Mouse (Mus musculus): ENCODE measurements at regions not wholly inside any gene's neighbourhood (a gene's known extent, or its start where the extent isn't known, plus 50 kb on each side); places are given as distances from the start of the nearest gene placed in this dataset.

GRCm38 (mm10) chr1:158124902-158125301 is 231.2 kb downstream of the Brinp2 start:
- H3K4me3 ChIP-seq (replicated peaks) = no peak overlapping the region
- H3K4me1 ChIP-seq = no peaks in the 10 kb centered on the region
- H3K9ac ChIP-seq = no peak overlapping the region
- H3K9me3 ChIP-seq = no peaks in the 10 kb centered on the region
- no peaks in the 10 kb centered on the region for H3K27me3 ChIP-seq
- no peak overlapping the region for H3K4me2 ChIP-seq
- 76% methylated on average over 3 of the region's 3 CpGs for WGBS
- no peaks in the 10 kb centered on the region for H3K36me3 ChIP-seq (replicated peaks)
- H3K27ac ChIP-seq = no peak overlapping the region
- no peak for ATAC-seq (ENCODE audit: low FRiP score)

GRCm38 (mm10) chr1:158126272-158126671 is 229.9 kb downstream of the Brinp2 start:
- Histone ChIP-seq H3K27ac (no peak overlapping the region), H3K4me1 (no peaks in the 10 kb centered on the region), H3K4me3 (replicated peaks) (no peak overlapping the region), H3K9ac (no peak overlapping the region), H3K27me3 (no peaks in the 10 kb centered on the region), H3K9me3 (no peaks in the 10 kb centered on the region), H3K4me2 (no peak overlapping the region), H3K36me3 (replicated peaks) (no peaks in the 10 kb centered on the region)
- ATAC-seq (ENCODE audit: low FRiP score) = no peak
- 90% methylated on average over 2 of the region's 2 CpGs for WGBS

- H3K4me3 ChIP-seq (replicated peaks) = no peak overlapping the region
- no peak overlapping the region for H3K9ac ChIP-seq
- no peak overlapping the region for H3K4me2 ChIP-seq
- no peaks in the 10 kb centered on the region for H3K4me1 ChIP-seq
- H3K27ac ChIP-seq = no peak overlapping the region
- no peaks in the 10 kb centered on the region for H3K27me3 ChIP-seq
- no peaks in the 10 kb centered on the region for H3K9me3 ChIP-seq
- 84% methylated on average over 3 of the region's 3 CpGs for WGBS
- no peaks in the 10 kb centered on the region for H3K36me3 ChIP-seq (replicated peaks)
- ATAC-seq (ENCODE audit: low FRiP score) = no peak
These were observed 226.8 kb downstream of the Brinp2 start for GRCm38 (mm10) chr1:158129243-158129770.

GRCm38 (mm10) chr1:158147525-158147924 is 208.6 kb downstream of the Brinp2 start:
- no peaks in the 10 kb centered on the region for H3K36me3 ChIP-seq (replicated peaks)
- peaks cover 13% of the 10 kb centered on the region for H3K4me1 ChIP-seq
- H3K27me3 ChIP-seq = no peaks in the 10 kb centered on the region
- H3K4me3 ChIP-seq (replicated peaks) = no peak overlapping the region
- no peaks in the 10 kb centered on the region for H3K9me3 ChIP-seq
- no peak overlapping the region for H3K4me2 ChIP-seq
- WGBS = 1% methylated on average over 3 of the region's 3 CpGs
- H3K27ac ChIP-seq = no peak overlapping the region
- no peak overlapping the region for H3K9ac ChIP-seq
- peak; percentile 75 for ATAC-seq (ENCODE audit: low FRiP score)

- no peaks in the 10 kb centered on the region for H3K9me3 ChIP-seq
- no peaks in the 10 kb centered on the region for H3K27me3 ChIP-seq
- H3K4me3 ChIP-seq (replicated peaks) = no peak overlapping the region
- 64% methylated on average over 5 of the region's 5 CpGs for WGBS
- no peak overlapping the region for H3K4me2 ChIP-seq
- H3K27ac ChIP-seq = no peak overlapping the region
- peaks cover 13% of the 10 kb centered on the region for H3K4me1 ChIP-seq
- ATAC-seq (ENCODE audit: low FRiP score) = no peak
- no peaks in the 10 kb centered on the region for H3K36me3 ChIP-seq (replicated peaks)
- H3K9ac ChIP-seq = no peak overlapping the region
These were observed 208.1 kb downstream of the Brinp2 start for GRCm38 (mm10) chr1:158148035-158148434.

- WGBS = 57% methylated on average over 2 of the region's 2 CpGs
- peaks cover 12% of the 10 kb centered on the region for H3K4me1 ChIP-seq
- H3K9me3 ChIP-seq = no peaks in the 10 kb centered on the region
- H3K36me3 ChIP-seq (replicated peaks) = no peaks in the 10 kb centered on the region
- H3K9ac ChIP-seq = no peak overlapping the region
- no peak overlapping the region; the same call in 1 of the 2 replicates for H3K4me2 ChIP-seq
- H3K27ac ChIP-seq = no peak overlapping the region
- no peak overlapping the region for H3K4me3 ChIP-seq (replicated peaks)
- ATAC-seq (ENCODE audit: low FRiP score) = no peak; the same call in 1 of the 2 replicates
- H3K27me3 ChIP-seq = no peaks in the 10 kb centered on the region
These were observed 195.0 kb downstream of the Brinp2 start for GRCm38 (mm10) chr1:158161111-158161510.

- 17% methylated on average over 6 of the region's 6 CpGs for WGBS
- no peaks in the 10 kb centered on the region for H3K9me3 ChIP-seq
- no peak overlapping the region for H3K27ac ChIP-seq
- no peak overlapping the region for H3K9ac ChIP-seq
- H3K36me3 ChIP-seq (replicated peaks) = no peaks in the 10 kb centered on the region
- H3K4me1 ChIP-seq = peaks cover 12% of the 10 kb centered on the region
- peak; percentile 51; the same call in 1 of the 2 replicates for ATAC-seq (ENCODE audit: low FRiP score)
- no peak overlapping the region; the same call in 1 of the 2 replicates for H3K4me2 ChIP-seq
- no peaks in the 10 kb centered on the region for H3K27me3 ChIP-seq
- H3K4me3 ChIP-seq (replicated peaks) = no peak overlapping the region
These were observed 194.6 kb downstream of the Brinp2 start for GRCm38 (mm10) chr1:158161533-158161932.

- H3K27me3 ChIP-seq = no peaks in the 10 kb centered on the region
- H3K4me1 ChIP-seq = peaks cover 12% of the 10 kb centered on the region
- H3K4me2 ChIP-seq = no peak overlapping the region
- no peaks in the 10 kb centered on the region for H3K36me3 ChIP-seq (replicated peaks)
- no peaks in the 10 kb centered on the region for H3K9me3 ChIP-seq
- H3K4me3 ChIP-seq (replicated peaks) = no peak overlapping the region
- no peak for ATAC-seq (ENCODE audit: low FRiP score)
- H3K9ac ChIP-seq = no peak overlapping the region
- H3K27ac ChIP-seq = no peak overlapping the region
These were observed 192.7 kb downstream of the Brinp2 start for GRCm38 (mm10) chr1:158163411-158163810.

- Histone ChIP-seq H3K4me2 (no peak overlapping the region), H3K9me3 (no peaks in the 10 kb centered on the region), H3K27ac (no peak overlapping the region), H3K4me3 (replicated peaks) (no peak overlapping the region), H3K36me3 (replicated peaks) (no peaks in the 10 kb centered on the region), H3K9ac (no peak overlapping the region), H3K4me1 (peaks cover 6% of the 10 kb centered on the region; the same call in 1 of the 2 replicates), H3K27me3 (no peaks in the 10 kb centered on the region)
- 30% methylated on average over 3 of the region's 3 CpGs for WGBS
- ATAC-seq (ENCODE audit: low FRiP score) = no peak
These were observed 186.1 kb downstream of the Brinp2 start for GRCm38 (mm10) chr1:158170006-158170405.

- no peak overlapping the region for H3K27ac ChIP-seq
- ATAC-seq (ENCODE audit: low FRiP score) = no peak
- H3K36me3 ChIP-seq (replicated peaks) = no peaks in the 10 kb centered on the region
- WGBS = 64% methylated on average over 4 of the region's 4 CpGs
- H3K4me1 ChIP-seq = no peaks in the 10 kb centered on the region
- no peak overlapping the region for H3K9ac ChIP-seq
- no peaks in the 10 kb centered on the region for H3K9me3 ChIP-seq
- H3K4me3 ChIP-seq (replicated peaks) = no peak overlapping the region
- no peaks in the 10 kb centered on the region for H3K27me3 ChIP-seq
- H3K4me2 ChIP-seq = no peak overlapping the region
These were observed 176.0 kb downstream of the Brinp2 start for GRCm38 (mm10) chr1:158180095-158180494.

GRCm38 (mm10) chr1:158181296-158181695 is 174.8 kb downstream of the Brinp2 start:
- no peaks in the 10 kb centered on the region for H3K36me3 ChIP-seq (replicated peaks)
- H3K4me1 ChIP-seq = no peaks in the 10 kb centered on the region
- H3K4me3 ChIP-seq (replicated peaks) = no peak overlapping the region
- H3K9ac ChIP-seq = no peak overlapping the region
- H3K9me3 ChIP-seq = no peaks in the 10 kb centered on the region
- H3K27ac ChIP-seq = no peak overlapping the region
- ATAC-seq (ENCODE audit: low FRiP score) = no peak
- no peak overlapping the region for H3K4me2 ChIP-seq
- H3K27me3 ChIP-seq = no peaks in the 10 kb centered on the region
- WGBS = 84% methylated on average over 1 of the region's 1 CpGs

GRCm38 (mm10) chr1:158187651-158188050 is 168.5 kb downstream of the Brinp2 start:
- ATAC-seq (ENCODE audit: low FRiP score) = no peak
- H3K4me3 ChIP-seq (replicated peaks) = no peak overlapping the region
- no peaks in the 10 kb centered on the region for H3K9me3 ChIP-seq
- H3K27me3 ChIP-seq = no peaks in the 10 kb centered on the region
- H3K4me2 ChIP-seq = no peak overlapping the region
- H3K4me1 ChIP-seq = no peaks in the 10 kb centered on the region
- H3K27ac ChIP-seq = no peak overlapping the region
- 69% methylated on average over 8 of the region's 8 CpGs for WGBS
- H3K9ac ChIP-seq = no peak overlapping the region
- H3K36me3 ChIP-seq (replicated peaks) = no peaks in the 10 kb centered on the region

- no peak overlapping the region for H3K4me2 ChIP-seq
- ATAC-seq (ENCODE audit: low FRiP score) = no peak
- no peak overlapping the region for H3K9ac ChIP-seq
- H3K36me3 ChIP-seq (replicated peaks) = no peaks in the 10 kb centered on the region
- no peaks in the 10 kb centered on the region for H3K9me3 ChIP-seq
- no peaks in the 10 kb centered on the region for H3K27me3 ChIP-seq
- no peaks in the 10 kb centered on the region for H3K4me1 ChIP-seq
- no peak overlapping the region for H3K27ac ChIP-seq
- H3K4me3 ChIP-seq (replicated peaks) = no peak overlapping the region
- 49% methylated on average over 12 of the region's 12 CpGs for WGBS
These were observed 163.1 kb downstream of the Brinp2 start for GRCm38 (mm10) chr1:158192841-158193551.

All from forebrain, embryonic 12.5 days (tissue).